Mouse (Mus musculus) heart, postnatal 0 days (tissue): ENCODE measurements around the gene Gm4952.

Experiments
- CTCF ChIP-seq: IDR thresholded peaks from 2 replicates; pipeline ENCODE4 v1.5.1; 2016; ENCODE audit warnings: antibody characterized with exemption, control low read depth, low read depth
- EP300 ChIP-seq: IDR thresholded peaks from 2 replicates; pipeline ENCODE4 v1.6.1; 2016; ENCODE audit warnings: antibody characterized with exemption, low read depth

DNA sequence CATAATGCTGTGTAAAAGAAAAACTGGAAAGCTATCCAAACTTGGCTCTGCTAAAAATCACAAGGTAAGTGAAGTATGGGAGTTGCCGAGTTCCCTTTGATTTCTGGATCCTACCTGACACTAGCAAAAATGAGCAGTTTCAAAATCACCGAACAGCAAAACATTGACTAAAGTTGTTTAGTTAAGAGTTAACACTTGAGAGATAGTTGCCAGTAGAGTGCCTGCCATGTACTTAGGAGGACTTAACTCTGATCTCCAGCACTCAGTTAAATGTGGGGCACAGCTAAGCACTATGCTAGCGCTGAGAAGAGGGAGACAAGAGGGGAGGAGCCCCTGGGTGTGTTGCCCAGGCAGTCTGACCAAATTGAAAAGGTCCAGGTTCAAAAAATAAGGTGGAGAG is 1.1 kb upstream of the Gm4952 start:
- TF ChIP-seq EP300 (no peak), CTCF (no peak)
